Comparison of ENCODE assay signal across 12 mouse cellular contexts in the genomic region with DNA sequence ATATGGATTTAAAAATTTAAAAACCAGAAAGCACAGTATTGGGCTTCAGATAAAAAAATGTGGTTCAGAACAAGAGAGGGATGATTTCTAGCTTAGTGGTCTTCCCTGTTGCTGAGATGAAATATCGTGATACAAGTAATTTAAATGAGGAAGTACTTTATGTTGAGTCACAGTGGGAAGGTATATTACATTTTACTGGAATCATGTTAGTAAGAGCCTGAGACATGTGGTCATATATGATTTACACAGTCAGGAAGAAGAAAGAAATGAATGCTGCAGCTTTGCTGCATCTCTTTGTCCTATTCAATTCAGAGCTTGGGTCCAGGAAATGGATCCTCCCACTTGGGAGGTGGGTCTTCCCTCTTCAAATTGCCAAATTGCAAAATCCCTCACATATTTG. TPM values are rescaled to one million over a fixed set of nuclear protein-coding genes. Genes with fewer than 3 reads are reported as not detected.
ATAC-seq lines count a peak whose summit lies in the region.
"Had no signal": no experiment of that assay in that cellular context is flagged by ENCODE, and none has a peak within 500 bp of the region (broad histone marks: within the 10 kb centered on the region; RNA-seq: fewer than 3 reads in every experiment).

No protein-coding gene starts in this region.

- peak; percentile 58 for ATAC-seq in common myeloid progenitor, adult 5-6 weeks (replicated peaks; ENCODE audit: low read depth, poor library complexity, severe bottlenecking)
- peak; percentile 82 for ATAC-seq in granulocyte monocyte progenitor cell, adult 5-6 weeks (replicated peaks; ENCODE audit: poor library complexity, severe bottlenecking)
- ATAC-seq in hematopoietic stem cell, adult 5-6 weeks (replicated peaks in 1 of 2; ENCODE audit: insufficient read depth in 1 of 2, low FRiP score in 2 of 2, low TSS enrichment in 1 of 2, low read depth in 1 of 2, poor library complexity in 2 of 2, severe bottlenecking in 2 of 2): peak; percentile 51 to 81; a peak in 3 of 4 replicates
- peak; percentile 85 for ATAC-seq in megakaryocyte, adult 5-6 weeks (ENCODE audit: poor library complexity, severe bottlenecking)
- peak; percentile 89 for ATAC-seq in megakaryocyte progenitor cell, adult 5-6 weeks (replicated peaks; ENCODE audit: poor library complexity)
- peak; percentile 72 for ATAC-seq in monocyte, adult 5-6 weeks (replicated peaks; ENCODE audit: insufficient number of reproducible peaks, low FRiP score, low TSS enrichment, poor library complexity, severe bottlenecking)
- ATAC-seq in neutrophil, adult 5-6 weeks (ENCODE audit: extremely low read depth, insufficient number of reproducible peaks, low FRiP score, poor library complexity, severe bottlenecking): peak; percentile 87

RNA-seq across cellular contexts. Expression of a gene that starts 11.8 kb away (rescaled TPM):
- not detected in 2 replicates for total RNA-seq in common myeloid progenitor, adult 5-6 weeks (2017)
- total RNA-seq in granulocyte monocyte progenitor cell, adult 5-6 weeks (2014; fragmentation: Nextera tagmentation): not detected in 2 replicates
- 0.82 TPM in 1 of 2 replicates, not detected in the other for total RNA-seq in granulocyte monocyte progenitor cell, adult 5-6 weeks (2017)
- total RNA-seq in hematopoietic stem cell, adult 5-6 weeks (2017): 1.6 and 2.2 TPM in 2 replicates
- 64.0 and 72.7 TPM in 2 replicates for total RNA-seq in megakaryocyte, adult 5-6 weeks (2015)
- total RNA-seq in megakaryocyte, adult 5-6 weeks (2017): 26.8 and 30.3 TPM in 2 replicates
- total RNA-seq in megakaryocyte progenitor cell, adult 5-6 weeks (2015): 0.42 and 1.5 TPM in 2 replicates
- total RNA-seq in megakaryocyte progenitor cell, adult 5-6 weeks (2017): 0.30 and 0.79 TPM in 2 replicates
- 55.3 to 100 TPM (median 75.8 TPM) in 3 replicates for total RNA-seq in monocyte, adult 5-6 weeks (2017)
- 173 and 213 TPM in 2 replicates for total RNA-seq in neutrophil, adult 5-6 weeks (2017)
- total RNA-seq: adrenal gland, postnatal 14 days; adrenal gland, postnatal 25 days; CH12.LX; ES-E14; MEL had no signal

Comparison
In these comparisons a context has a peak if more than half of its experiments do, and no peak if none do; other contexts are left out.
1. Peak in every context shown above with its lines: ATAC-seq.